Mouse (Mus musculus) forebrain, embryonic 14.5 days (tissue): ENCODE measurements around the gene Ccs. TPM values are rescaled to one million over a fixed set of nuclear protein-coding genes. Genes with fewer than 3 reads are reported as not detected.

ENCODE experiments used
- ATAC-seq: fragments of 200-750 bp; cut with Nextera tagmentation; 2 replicates; pipeline ENCODE4 v1.8.0; 2017; ENCODE audit warnings: mild to moderate bottlenecking, moderate library complexity
- DNase-seq: peaks from one replicate; pipeline ENCODE4 v3.0.0-alpha.2; 2015; ENCODE audit warnings: low spot score
- H3K27ac ChIP-seq: fragments of 300-500 bp; sonication (generic); 2 replicates; pipeline ENCODE4 v1.5.1; 2014; ENCODE audit warnings: low read depth, mild to moderate bottlenecking, control low read depth, low read length, moderate library complexity
- H3K27me3 ChIP-seq: fragments of 300-500 bp; sonication (generic); replicated peaks from 2 replicates; pipeline ENCODE4 v1.6.1; 2014; ENCODE audit warnings: low read length, control low read depth, mixed read lengths; ENCODE audit not compliant: control insufficient read depth, insufficient read depth
- H3K36me3 ChIP-seq: fragments of 300-500 bp; sonication (generic); 2 replicates; pipeline ENCODE4 v1.6.1; 2014; ENCODE audit warnings: low read length, control low read depth; ENCODE audit not compliant: control insufficient read depth, insufficient read depth
- H3K4me1 ChIP-seq: fragments of 300-500 bp; sonication (generic); 2 replicates; pipeline ENCODE4 v1.6.1; 2014; ENCODE audit warnings: antibody characterized with exemption, low read length, control low read depth; ENCODE audit not compliant: control insufficient read depth, insufficient read depth
- H3K4me2 ChIP-seq: fragments of 300-500 bp; sonication (generic); 2 replicates; pipeline ENCODE4 v1.6.1; 2014; ENCODE audit warnings: mild to moderate bottlenecking, control low read depth, low read length
- H3K4me3 ChIP-seq: fragments of 300-500 bp; sonication (generic); 2 replicates; pipeline ENCODE4 v1.5.1; 2014; ENCODE audit warnings: low read depth, low read length, control low read depth
- H3K9ac ChIP-seq: fragments of 300-500 bp; sonication (generic); 2 replicates; pipeline ENCODE4 v1.6.1; 2014; ENCODE audit warnings: mild to moderate bottlenecking, low read length, control low read depth, moderate library complexity
- H3K9me3 ChIP-seq: fragments of 300-500 bp; sonication (generic); replicated peaks from 2 replicates; pipeline ENCODE4 v1.6.1; 2016; ENCODE audit warnings: low read length, control low read depth, mixed read lengths; ENCODE audit not compliant: control insufficient read depth
- WGBS: fragments of 180-500 bp; shearing (Covaris S2); extraction: QIAGEN DNeasy Blood & Tissue Kit; methylation state at CpG from one replicate; pipeline ENCODE4 v1.1.7; 2014; 5-methylcytosine and 5-hydroxymethylcytosine counted together
- polyA plus RNA-seq: library from polyadenylated mRNA; unstranded; fragments of >200 nt; fragmentation: Nextera tagmentation; extraction: Ambion mirVana; gene quantifications from 2 replicates; pipeline ENCODE4 v1.2.1, GENCODE M21; 2014

Gene Ccs
- polyA plus RNA-seq, 1 experiment from 2014 or later, result 40.1 TPM

DNA sequence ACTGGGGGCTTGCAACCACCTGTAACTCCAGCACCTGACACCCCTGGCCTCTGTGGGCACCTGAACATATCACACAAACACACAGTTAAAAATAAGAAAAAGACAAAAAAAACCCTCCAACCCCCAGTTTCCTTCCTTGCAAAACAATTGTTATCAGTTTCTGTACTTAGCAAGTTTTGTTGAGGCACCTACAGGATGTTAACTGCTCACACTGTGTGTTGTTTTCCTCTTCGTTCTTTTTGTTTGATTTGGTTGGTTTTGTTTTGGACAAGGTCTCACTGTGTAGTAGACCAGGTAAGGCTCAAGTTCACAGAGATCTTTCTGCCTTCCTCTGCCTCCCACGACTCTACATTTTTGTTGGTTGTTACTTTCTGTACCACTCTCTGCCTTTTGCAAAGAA, 3.5 kb upstream of the Ccs start:
- Histone ChIP-seq H3K27ac (no peak overlapping the region), H3K9me3 (no peaks in the 10 kb centered on the region), H3K27me3 (peaks cover 14% of the 10 kb centered on the region; the same call in 1 of the 2 replicates), H3K4me2 (no peak overlapping the region), H3K9ac (no peak overlapping the region), H3K4me1 (peaks cover 9% of the 10 kb centered on the region), H3K36me3 (no peaks in the 10 kb centered on the region), H3K4me3 (no peak overlapping the region)
- ATAC-seq (no peak), DNase-seq (no peak)
- WGBS, result 71% methylated on average over 2 of the region's 2 CpGs

DNA sequence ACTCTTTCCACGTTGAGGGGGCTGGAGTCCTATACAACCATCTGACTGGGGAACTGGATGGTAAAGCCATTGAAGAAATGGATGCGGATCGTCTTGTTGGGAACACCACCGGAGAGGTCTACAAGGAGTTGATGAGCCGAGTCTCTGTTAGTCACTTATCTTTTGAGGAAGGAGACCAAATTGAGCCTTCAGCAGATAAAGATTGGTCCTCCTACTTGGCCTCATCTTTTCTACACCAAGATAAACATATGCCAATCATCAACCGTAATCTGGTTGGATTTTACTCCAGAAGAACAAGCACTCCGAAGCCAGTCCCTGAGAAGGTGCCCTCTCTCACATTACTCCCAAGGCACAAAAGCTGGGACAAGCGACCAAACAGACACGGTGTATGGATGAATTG, 1.7 kb upstream of the Ccs start:
- no peak overlapping the region for H3K9ac ChIP-seq
- no peak overlapping the region for H3K4me3 ChIP-seq
- H3K27me3 ChIP-seq, result peaks cover 14% of the 10 kb centered on the region; the same call in 1 of the 2 replicates
- no peak for DNase-seq
- no peaks in the 10 kb centered on the region for H3K9me3 ChIP-seq
- no peak for ATAC-seq
- no peak overlapping the region for H3K27ac ChIP-seq
- H3K4me1 ChIP-seq, result peaks cover 9% of the 10 kb centered on the region
- 87% methylated on average over 9 of the region's 9 CpGs for WGBS
- no peaks in the 10 kb centered on the region for H3K36me3 ChIP-seq
- no peak overlapping the region for H3K4me2 ChIP-seq

DNA sequence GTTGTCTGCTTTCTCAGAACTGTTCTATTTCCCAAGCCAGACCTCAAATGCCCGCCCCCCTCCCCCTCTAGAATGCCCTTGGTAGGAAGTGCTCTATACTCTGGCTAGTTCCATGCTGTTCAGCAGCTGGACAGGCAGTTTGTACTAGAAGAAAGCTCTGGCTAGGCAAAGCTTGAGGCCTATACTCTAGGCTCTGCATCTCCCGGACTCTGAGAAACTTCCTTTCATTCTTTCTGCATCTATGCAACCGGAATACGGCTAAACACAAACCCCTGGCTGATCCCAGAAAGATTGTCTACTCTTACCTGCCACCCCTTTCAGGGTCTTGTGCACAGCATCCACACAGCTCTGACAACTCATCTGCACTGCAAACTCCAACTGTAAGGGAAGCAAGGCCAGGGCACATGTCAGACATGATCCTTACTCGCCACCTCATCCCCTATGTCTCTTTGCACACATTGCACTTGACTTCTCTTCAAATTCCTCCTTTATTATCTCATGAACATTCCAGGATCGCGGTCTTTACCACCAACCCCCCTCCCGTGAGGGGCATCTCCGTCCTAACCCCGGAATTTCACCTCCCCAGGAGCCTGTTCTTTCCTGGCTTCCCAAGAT, 499 bp downstream of the Ccs start:
- peaks cover 14% of the 10 kb centered on the region; the same call in 1 of the 2 replicates for H3K27me3 ChIP-seq
- WGBS, result 30% methylated on average over 10 of the region's 10 CpGs

DNA sequence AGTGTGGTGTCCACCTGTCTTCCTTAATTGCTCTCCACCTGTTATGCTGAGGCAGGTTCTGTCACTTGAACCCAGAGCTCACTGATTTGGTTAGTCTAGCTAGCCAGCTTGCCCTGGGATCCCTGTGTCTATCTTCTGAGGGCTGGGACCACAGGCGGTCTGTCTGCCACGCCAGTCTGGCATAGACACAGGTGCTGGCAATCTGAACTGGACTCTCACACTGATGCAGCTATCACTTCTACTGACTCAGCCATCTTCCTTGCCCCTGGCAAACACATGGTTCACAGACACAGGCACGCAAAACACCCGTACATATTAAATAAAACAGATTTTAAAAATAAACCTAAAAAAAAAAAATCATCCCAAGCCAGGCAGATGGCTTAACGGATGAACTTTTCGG, 2.1 kb downstream of the Ccs start:
- Histone ChIP-seq H3K4me3 (no peak overlapping the region), H3K9ac (no peak overlapping the region), H3K36me3 (peaks cover 4% of the 10 kb centered on the region; the same call in 1 of the 2 replicates), H3K27me3 (peaks cover 10% of the 10 kb centered on the region; the same call in 1 of the 2 replicates), H3K27ac (no peak overlapping the region), H3K4me1 (peaks cover 9% of the 10 kb centered on the region), H3K9me3 (no peaks in the 10 kb centered on the region), H3K4me2 (no peak overlapping the region)
- WGBS, result 91% methylated on average over 6 of the region's 6 CpGs
- ATAC-seq (no peak), DNase-seq (no peak)

More for the DNA sequence above, 499 bp downstream of the Ccs start:
- Histone ChIP-seq H3K36me3 (no peaks in the 10 kb centered on the region), H3K9me3 (no peaks in the 10 kb centered on the region), H3K4me3 (peak overlapping the region; percentile 53), H3K4me1 (peaks cover 9% of the 10 kb centered on the region), H3K9ac (peak overlapping the region; percentile 72), H3K27ac (no peak overlapping the region), H3K4me2 (peak overlapping the region; percentile 96)
- ATAC-seq (no peak; the same call in 1 of the 2 replicates), DNase-seq (no peak)

DNA sequence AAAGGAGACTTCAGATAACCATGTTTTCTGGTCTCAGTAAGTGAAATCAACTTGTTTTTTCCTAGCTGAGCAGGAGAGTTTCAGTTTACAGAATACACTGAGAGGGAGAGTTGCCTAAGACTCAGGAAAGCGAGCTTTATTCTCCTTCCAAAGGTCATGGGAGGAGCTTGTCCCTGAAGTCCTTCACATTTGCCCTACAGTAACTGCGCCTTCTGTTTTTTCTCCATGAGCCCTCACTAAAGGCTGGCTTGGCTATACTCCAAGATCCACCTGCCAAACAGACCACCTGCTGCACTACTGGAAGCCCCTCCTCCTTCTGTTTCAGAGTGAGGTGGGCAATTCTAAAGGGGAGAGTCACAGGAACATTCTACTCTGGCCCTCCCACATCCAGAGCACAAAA, 3.0 kb downstream of the Ccs start:
- DNase-seq (no peak), ATAC-seq (no peak)
- Histone ChIP-seq H3K9ac (no peak overlapping the region), H3K9me3 (no peaks in the 10 kb centered on the region), H3K4me2 (no peak overlapping the region), H3K4me3 (no peak overlapping the region), H3K27me3 (peaks cover 5% of the 10 kb centered on the region; the same call in 1 of the 2 replicates), H3K27ac (no peak overlapping the region), H3K4me1 (peaks cover 9% of the 10 kb centered on the region), H3K36me3 (peaks cover 4% of the 10 kb centered on the region; the same call in 1 of the 2 replicates)
- WGBS, result 79% methylated on average over 2 of the region's 2 CpGs

DNA sequence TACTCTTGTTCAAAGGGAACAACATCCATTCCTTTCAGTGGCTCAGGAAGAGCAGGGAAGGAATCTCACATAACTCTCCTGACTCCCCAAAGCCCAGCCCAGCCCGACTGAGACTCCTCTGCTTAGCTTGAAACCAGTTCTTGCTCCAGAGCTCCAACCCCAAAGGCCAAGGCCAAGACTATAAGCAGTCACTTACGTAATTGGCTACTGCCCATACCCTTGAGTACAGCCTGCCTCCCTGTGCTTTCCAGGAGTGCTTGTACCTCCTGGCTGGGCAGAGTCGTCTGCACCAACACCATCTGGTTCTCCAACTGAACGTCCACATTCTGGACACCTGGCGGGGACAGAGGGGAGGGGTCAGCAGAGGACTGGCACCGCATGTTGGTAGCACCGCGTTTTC, 5.2 kb downstream of the Ccs start:
- WGBS, result 87% methylated on average over 8 of the region's 8 CpGs
- Histone ChIP-seq H3K4me1 (peaks cover 9% of the 10 kb centered on the region), H3K27me3 (no peaks in the 10 kb centered on the region), H3K9me3 (no peaks in the 10 kb centered on the region), H3K4me3 (no peak overlapping the region), H3K36me3 (peaks cover 4% of the 10 kb centered on the region; the same call in 1 of the 2 replicates), H3K9ac (no peak overlapping the region), H3K4me2 (no peak overlapping the region), H3K27ac (no peak overlapping the region)
- no peak for DNase-seq
- no peak for ATAC-seq

DNA sequence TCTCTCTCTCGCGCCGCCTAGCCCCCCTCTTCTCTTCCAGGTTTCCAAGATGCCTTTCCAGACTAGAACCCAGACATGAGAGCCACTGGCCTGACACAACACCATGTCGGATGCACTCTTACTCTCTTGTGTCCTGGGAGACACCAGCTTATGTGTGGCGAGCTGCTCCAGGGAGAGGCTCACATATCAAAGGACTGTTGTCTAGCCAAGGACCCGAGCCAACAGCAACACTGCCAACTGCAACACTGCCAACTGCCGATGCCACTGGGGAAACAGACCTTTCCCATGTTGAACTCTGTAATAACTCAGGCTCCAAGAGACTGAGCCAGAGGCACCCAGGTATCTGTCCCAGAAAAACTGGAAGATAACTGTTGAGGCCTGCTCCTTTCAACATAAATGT, 10.0 kb downstream of the Ccs start:
- H3K36me3 ChIP-seq, result peaks cover 9% of the 10 kb centered on the region; the same call in 1 of the 2 replicates
- no peaks in the 10 kb centered on the region for H3K9me3 ChIP-seq
- 50% methylated on average over 7 of the region's 7 CpGs for WGBS
- no peaks in the 10 kb centered on the region for H3K27me3 ChIP-seq
- H3K4me3 ChIP-seq, result no peak overlapping the region
- peak; percentile 38 for DNase-seq
- H3K4me2 ChIP-seq, result no peak overlapping the region
- ATAC-seq, result no peak
- no peak overlapping the region for H3K27ac ChIP-seq
- no peak overlapping the region for H3K9ac ChIP-seq
- H3K4me1 ChIP-seq, result no peaks in the 10 kb centered on the region

DNA sequence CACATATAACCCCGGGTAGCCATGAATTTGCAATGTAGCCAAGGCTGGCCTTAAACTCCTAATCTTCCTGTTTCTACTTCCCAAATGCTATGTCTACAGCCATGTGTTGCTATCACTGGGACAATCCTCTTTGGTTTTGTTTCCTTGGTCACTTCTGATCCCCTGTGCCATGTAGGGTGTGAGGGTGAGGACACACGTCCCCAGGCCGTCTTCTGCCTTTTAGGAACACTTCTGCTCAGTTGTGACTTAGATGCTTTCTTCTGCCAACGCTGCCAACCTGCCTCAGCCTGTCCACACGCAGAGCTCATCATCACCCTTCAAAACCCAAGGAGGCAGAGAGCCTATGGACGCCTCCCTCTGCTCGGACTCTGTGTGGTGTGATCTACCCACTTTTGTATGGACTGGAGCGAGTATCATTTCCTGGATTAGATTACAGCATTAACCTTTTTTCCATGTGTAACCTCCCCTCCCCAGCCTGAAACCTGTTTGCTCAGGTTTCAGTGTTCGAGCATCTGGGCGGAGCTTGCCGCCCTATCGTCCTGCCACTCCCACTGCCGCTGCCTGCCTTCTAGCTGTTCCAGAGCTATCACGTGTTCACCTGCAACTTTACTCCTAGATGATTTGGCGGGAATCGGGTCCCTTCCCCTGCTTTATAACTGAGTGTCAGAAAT, 10.6 kb downstream of the Ccs start:
- Histone ChIP-seq H3K36me3 (peaks cover 9% of the 10 kb centered on the region; the same call in 1 of the 2 replicates), H3K4me3 (no peak overlapping the region), H3K4me2 (no peak overlapping the region), H3K4me1 (no peaks in the 10 kb centered on the region), H3K27ac (no peak overlapping the region), H3K27me3 (no peaks in the 10 kb centered on the region), H3K9me3 (no peaks in the 10 kb centered on the region), H3K9ac (no peak overlapping the region)
- ATAC-seq (no peak), DNase-seq (no peak)
- WGBS, result 64% methylated on average over 16 of the region's 16 CpGs
